Mouse (Mus musculus): ENCODE data around the gene Tnpo1. TPM values are rescaled to one million over a fixed set of nuclear protein-coding genes. Genes with fewer than 3 reads are reported as not detected.

The Tnpo1 gene
- polyA plus RNA-seq, 1 experiment from 2014 or later: 124 TPM

DNA sequence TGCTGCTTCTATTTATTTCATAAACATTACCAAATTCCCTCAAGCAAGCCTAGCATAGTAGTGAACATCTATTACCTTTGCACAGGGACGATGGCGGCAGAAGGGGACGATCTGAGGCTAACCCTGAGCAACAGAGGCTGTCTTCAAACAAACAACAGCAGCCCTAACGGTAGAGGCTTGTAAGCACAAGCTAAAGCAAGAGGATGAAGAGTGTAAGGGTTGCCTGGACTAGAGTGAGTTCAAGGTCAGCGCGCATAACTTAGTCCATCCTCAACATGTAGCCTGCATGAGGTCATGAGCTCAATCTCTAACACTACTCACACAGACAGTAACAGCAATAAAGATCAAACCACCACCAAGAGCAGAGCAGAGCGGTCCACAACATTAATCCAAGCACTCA is 4.9 kb downstream of the Tnpo1 start:
- Histone ChIP-seq H3K9ac (ENCODE audit: low read depth, low read length) (no peak overlapping the region), H3K27ac (ENCODE audit: low read depth, low read length) (no peak overlapping the region), H3K27me3 (ENCODE audit: control insufficient read depth, insufficient read depth, low read length) (no peaks in the 10 kb centered on the region), H3K4me1 (replicated peaks; ENCODE audit: control insufficient read depth, insufficient read depth, low read length) (no peaks in the 10 kb centered on the region), H3K4me2 (replicated peaks; ENCODE audit: low read depth, low read length) (no peak overlapping the region), H3K9me3 (ENCODE audit: control insufficient read depth, low read length) (no peaks in the 10 kb centered on the region), H3K36me3 (ENCODE audit: control insufficient read depth, insufficient read depth, low read length) (0 out of 2 replicates have a peak, but pooled peaks cover 2% of the 10 kb centered on the region), H3K4me3 (ENCODE audit: low read depth, low read length) (no peak overlapping the region)
- DNase-seq (ENCODE audit: low spot score): no peak
- WGBS: 90% methylated on average over 7 of the region's 7 CpGs
- no peak for ATAC-seq (ENCODE audit: low FRiP score)

DNA sequence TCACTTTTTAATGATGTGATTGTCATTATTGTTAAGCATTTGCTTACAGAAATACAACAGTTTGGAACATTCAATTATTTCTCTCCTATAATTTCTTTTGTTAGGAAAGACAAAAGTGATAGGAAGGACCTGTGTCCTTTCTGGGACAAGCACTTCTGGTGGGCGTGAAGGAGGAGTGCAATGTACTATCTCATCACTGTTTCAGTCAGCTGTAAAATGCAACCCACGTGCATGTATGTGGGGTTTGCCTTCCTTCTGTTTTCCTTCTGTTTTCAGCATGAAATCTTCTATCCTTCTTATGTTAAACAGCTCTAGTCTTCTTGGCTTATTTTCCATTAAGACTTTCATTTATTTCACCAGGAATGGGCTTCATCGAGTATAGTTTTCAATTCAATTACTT is 5.9 kb downstream of the Tnpo1 start:
- Histone ChIP-seq H3K9ac (ENCODE audit: low read depth, low read length) (no peak overlapping the region), H3K4me2 (replicated peaks; ENCODE audit: low read depth, low read length) (no peak overlapping the region), H3K9me3 (ENCODE audit: control insufficient read depth, low read length) (no peaks in the 10 kb centered on the region), H3K27ac (ENCODE audit: low read depth, low read length) (no peak overlapping the region), H3K4me1 (replicated peaks; ENCODE audit: control insufficient read depth, insufficient read depth, low read length) (0 out of 2 replicates have a peak, but pooled peaks cover 2% of the 10 kb centered on the region), H3K36me3 (ENCODE audit: control insufficient read depth, insufficient read depth, low read length) (0 out of 2 replicates have a peak, but pooled peaks cover 2% of the 10 kb centered on the region), H3K4me3 (ENCODE audit: low read depth, low read length) (no peak overlapping the region), H3K27me3 (ENCODE audit: control insufficient read depth, insufficient read depth, low read length) (no peaks in the 10 kb centered on the region)
- 91% methylated on average over 3 of the region's 3 CpGs for WGBS
- ATAC-seq (ENCODE audit: low FRiP score) (no peak), DNase-seq (ENCODE audit: low spot score) (no peak)

DNA sequence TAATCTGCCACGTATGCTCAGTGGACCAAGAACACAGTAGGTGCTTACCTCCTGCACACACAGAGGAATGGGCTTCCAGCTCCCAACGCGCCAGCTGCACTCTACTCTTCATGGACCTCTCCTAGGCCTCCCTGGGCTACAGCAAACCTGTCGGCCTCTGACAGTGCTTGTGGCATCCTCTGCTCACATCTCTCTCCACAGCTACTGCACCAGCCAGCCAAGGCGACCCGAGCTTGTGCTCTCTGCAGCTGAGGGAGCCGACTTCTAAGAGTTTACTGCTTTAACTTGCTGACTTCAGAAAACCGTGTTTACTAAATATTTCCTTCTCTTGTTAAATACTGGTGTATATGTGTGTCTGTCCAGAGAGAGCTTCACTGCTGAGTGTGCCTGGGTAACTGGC is 6.5 kb downstream of the Tnpo1 start:
- DNase-seq (ENCODE audit: low spot score) (no peak), ATAC-seq (ENCODE audit: low FRiP score) (no peak)
- no peaks in the 10 kb centered on the region for H3K9me3 ChIP-seq (ENCODE audit: control insufficient read depth, low read length)
- H3K4me3 ChIP-seq (ENCODE audit: low read depth, low read length): no peak overlapping the region
- H3K4me2 ChIP-seq (replicated peaks; ENCODE audit: low read depth, low read length): no peak overlapping the region
- H3K36me3 ChIP-seq (ENCODE audit: control insufficient read depth, insufficient read depth, low read length): 0 out of 2 replicates have a peak, but pooled peaks cover 2% of the 10 kb centered on the region
- H3K9ac ChIP-seq (ENCODE audit: low read depth, low read length): no peak overlapping the region
- H3K27ac ChIP-seq (ENCODE audit: low read depth, low read length): no peak overlapping the region
- peaks cover 4% of the 10 kb centered on the region; the same call in 1 of the 2 replicates for H3K4me1 ChIP-seq (replicated peaks; ENCODE audit: control insufficient read depth, insufficient read depth, low read length)
- H3K27me3 ChIP-seq (ENCODE audit: control insufficient read depth, insufficient read depth, low read length): no peaks in the 10 kb centered on the region
- 87% methylated on average over 8 of the region's 8 CpGs for WGBS

DNA sequence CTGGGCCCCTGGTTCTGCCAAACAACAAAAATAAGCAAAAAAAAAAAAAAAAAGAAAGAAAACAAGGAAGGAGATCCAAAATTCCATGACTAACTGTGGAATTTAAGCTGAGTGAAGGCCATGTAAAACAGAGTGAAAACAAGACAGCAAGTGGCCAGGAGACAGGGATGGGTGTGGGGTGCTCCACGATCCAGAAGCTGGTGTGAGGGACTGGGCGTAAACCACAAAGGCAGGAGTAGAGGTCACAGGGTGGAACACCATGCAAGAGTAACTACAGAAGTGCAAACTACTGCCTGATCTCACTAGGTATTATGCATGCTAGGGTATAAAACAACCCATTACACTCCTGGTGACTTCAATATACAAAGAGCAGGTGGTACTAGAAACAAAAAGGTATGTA is 8.3 kb downstream of the Tnpo1 start:
- H3K27ac ChIP-seq (ENCODE audit: low read depth, low read length): no peak overlapping the region
- ATAC-seq (ENCODE audit: low FRiP score) (no peak), DNase-seq (ENCODE audit: low spot score) (no peak)
- no peaks in the 10 kb centered on the region for H3K9me3 ChIP-seq (ENCODE audit: control insufficient read depth, low read length)
- 0 out of 2 replicates have a peak, but pooled peaks cover 2% of the 10 kb centered on the region for H3K36me3 ChIP-seq (ENCODE audit: control insufficient read depth, insufficient read depth, low read length)
- no peak overlapping the region for H3K9ac ChIP-seq (ENCODE audit: low read depth, low read length)
- H3K4me3 ChIP-seq (ENCODE audit: low read depth, low read length): no peak overlapping the region
- H3K4me1 ChIP-seq (replicated peaks; ENCODE audit: control insufficient read depth, insufficient read depth, low read length): peaks cover 8% of the 10 kb centered on the region; the same call in 1 of the 2 replicates
- 92% methylated on average over 2 of the region's 2 CpGs for WGBS
- H3K27me3 ChIP-seq (ENCODE audit: control insufficient read depth, insufficient read depth, low read length): no peaks in the 10 kb centered on the region
- no peak overlapping the region for H3K4me2 ChIP-seq (replicated peaks; ENCODE audit: low read depth, low read length)

DNA sequence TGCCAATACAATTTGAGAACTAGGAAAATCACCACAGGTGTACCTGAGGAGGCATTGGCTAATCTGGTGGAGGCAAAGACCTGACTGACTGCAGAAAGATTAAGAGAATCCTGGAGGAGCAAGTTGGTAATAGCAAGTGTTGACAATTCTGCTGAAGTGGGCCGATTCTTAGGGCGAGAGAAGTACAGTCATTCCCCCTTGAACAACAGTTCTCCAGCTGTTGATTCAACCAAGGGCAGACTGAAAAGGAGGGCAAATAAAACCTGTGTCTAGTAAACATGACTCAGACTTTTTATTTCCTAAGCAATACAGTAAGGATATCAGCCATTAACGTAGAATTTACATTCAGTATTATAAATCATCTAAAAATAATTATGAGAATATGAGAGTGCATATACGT is 10.6 kb downstream of the Tnpo1 start:
- no peaks in the 10 kb centered on the region for H3K27me3 ChIP-seq (ENCODE audit: control insufficient read depth, insufficient read depth, low read length)
- no peak overlapping the region for H3K4me3 ChIP-seq (ENCODE audit: low read depth, low read length)
- H3K4me2 ChIP-seq (replicated peaks; ENCODE audit: low read depth, low read length): no peak overlapping the region
- DNase-seq (ENCODE audit: low spot score) (no peak), ATAC-seq (ENCODE audit: low FRiP score) (no peak)
- no peaks in the 10 kb centered on the region for H3K36me3 ChIP-seq (ENCODE audit: control insufficient read depth, insufficient read depth, low read length)
- WGBS: 92% methylated on average over 4 of the region's 4 CpGs
- no peak overlapping the region for H3K9ac ChIP-seq (ENCODE audit: low read depth, low read length)
- H3K9me3 ChIP-seq (ENCODE audit: control insufficient read depth, low read length): no peaks in the 10 kb centered on the region
- H3K27ac ChIP-seq (ENCODE audit: low read depth, low read length): no peak overlapping the region
- peaks cover 8% of the 10 kb centered on the region; the same call in 1 of the 2 replicates for H3K4me1 ChIP-seq (replicated peaks; ENCODE audit: control insufficient read depth, insufficient read depth, low read length)

DNA sequence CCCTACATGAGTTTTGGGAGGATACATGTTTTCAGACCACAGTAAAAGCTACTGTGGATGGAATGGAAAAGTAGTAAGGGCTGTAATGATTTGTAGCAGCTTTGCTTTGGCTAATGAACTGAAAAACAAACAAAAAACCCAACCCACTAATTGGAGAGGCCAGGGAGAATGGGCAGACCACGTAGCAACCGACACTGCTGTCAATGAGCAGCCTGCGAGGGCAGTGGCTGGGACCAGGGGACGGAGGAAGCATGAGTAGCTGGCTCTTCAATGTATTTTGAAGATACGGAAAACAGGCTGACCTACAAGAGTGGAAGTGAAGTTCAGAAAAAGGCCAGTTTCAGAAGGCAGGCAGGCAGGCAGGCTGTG is 11.4 kb downstream of the Tnpo1 start:
- 70% methylated on average over 5 of the region's 5 CpGs for WGBS
- H3K4me1 ChIP-seq (replicated peaks; ENCODE audit: control insufficient read depth, insufficient read depth, low read length): peaks cover 8% of the 10 kb centered on the region; the same call in 1 of the 2 replicates
- ATAC-seq (ENCODE audit: low FRiP score) (no peak), DNase-seq (ENCODE audit: low spot score) (no peak)
- H3K27ac ChIP-seq (ENCODE audit: low read depth, low read length): no peak overlapping the region
- H3K4me3 ChIP-seq (ENCODE audit: low read depth, low read length): no peak overlapping the region
- H3K9me3 ChIP-seq (ENCODE audit: control insufficient read depth, low read length): no peaks in the 10 kb centered on the region
- H3K9ac ChIP-seq (ENCODE audit: low read depth, low read length): no peak overlapping the region
- no peaks in the 10 kb centered on the region for H3K36me3 ChIP-seq (ENCODE audit: control insufficient read depth, insufficient read depth, low read length)
- H3K27me3 ChIP-seq (ENCODE audit: control insufficient read depth, insufficient read depth, low read length): no peaks in the 10 kb centered on the region
- H3K4me2 ChIP-seq (replicated peaks; ENCODE audit: low read depth, low read length): no peak overlapping the region

DNA sequence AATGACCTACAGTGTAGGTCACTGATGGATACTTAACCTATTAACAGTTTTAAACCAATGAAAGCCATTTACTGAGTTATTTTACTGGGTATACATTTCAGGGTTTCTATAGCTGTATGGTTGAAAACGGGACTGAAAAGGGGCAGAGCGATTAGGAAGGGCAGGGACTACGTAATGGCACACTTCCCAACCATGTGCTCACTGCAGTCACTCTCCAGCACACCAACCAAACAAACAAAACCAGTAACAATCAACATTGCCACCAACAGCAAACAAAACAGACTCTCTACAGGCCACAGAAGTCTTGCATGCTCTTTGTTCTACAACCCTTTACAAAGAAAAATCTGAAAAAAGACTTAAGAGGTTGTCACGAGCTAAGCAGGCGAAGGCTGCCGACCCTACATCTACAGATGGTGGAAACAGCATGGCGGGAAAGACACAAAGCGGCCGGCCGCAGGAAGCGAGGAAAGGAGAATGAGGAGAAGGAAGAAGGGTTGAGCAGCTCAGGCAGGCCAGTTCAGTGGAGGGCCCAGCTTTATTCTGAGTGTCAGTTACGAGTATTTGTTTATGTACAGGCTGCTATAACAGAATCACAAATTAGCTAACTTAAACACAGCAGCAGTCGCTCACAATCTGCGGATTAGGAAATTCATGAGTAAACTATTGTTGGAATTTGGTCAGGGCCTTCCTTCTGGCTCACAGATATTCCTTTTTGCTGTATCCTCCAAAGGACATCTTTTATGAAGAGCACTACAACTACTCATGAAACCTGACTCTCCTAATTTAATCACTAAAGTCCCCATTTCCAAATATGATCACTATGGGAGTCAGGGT is 12.0 kb downstream of the Tnpo1 start:
- no peak for ATAC-seq (ENCODE audit: low FRiP score)
- WGBS: 81% methylated on average over 14 of the region's 14 CpGs
- no peak overlapping the region for H3K4me2 ChIP-seq (replicated peaks; ENCODE audit: low read depth, low read length)

DNA sequence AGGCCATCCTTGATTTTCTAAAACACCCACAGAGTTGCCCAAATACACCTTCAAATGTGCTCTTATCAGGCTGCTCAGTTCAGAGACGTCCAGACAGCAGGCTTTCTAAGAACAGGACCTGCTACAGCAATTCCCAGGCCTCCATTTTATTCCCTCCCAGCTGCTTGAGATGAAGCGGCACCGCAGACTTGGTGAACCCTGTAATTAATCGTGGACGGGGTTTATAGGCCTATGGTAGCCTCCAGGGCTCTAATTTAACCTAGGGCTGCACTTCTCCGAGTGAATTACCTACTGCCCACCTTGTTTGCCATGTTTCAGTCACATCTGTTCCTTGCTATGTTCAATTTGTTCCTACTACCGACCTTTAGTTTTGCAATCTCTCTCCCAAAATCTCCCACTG is 13.0 kb downstream of the Tnpo1 start:
- H3K9me3 ChIP-seq (ENCODE audit: control insufficient read depth, low read length): no peaks in the 10 kb centered on the region
- 64% methylated on average over 7 of the region's 7 CpGs for WGBS
- ATAC-seq (ENCODE audit: low FRiP score) (no peak), DNase-seq (ENCODE audit: low spot score) (no peak)
- no peaks in the 10 kb centered on the region for H3K36me3 ChIP-seq (ENCODE audit: control insufficient read depth, insufficient read depth, low read length)
- no peak overlapping the region for H3K9ac ChIP-seq (ENCODE audit: low read depth, low read length)
- no peak overlapping the region for H3K4me3 ChIP-seq (ENCODE audit: low read depth, low read length)
- H3K27me3 ChIP-seq (ENCODE audit: control insufficient read depth, insufficient read depth, low read length): no peaks in the 10 kb centered on the region
- H3K4me1 ChIP-seq (replicated peaks; ENCODE audit: control insufficient read depth, insufficient read depth, low read length): peaks cover 8% of the 10 kb centered on the region; the same call in 1 of the 2 replicates
- H3K27ac ChIP-seq (ENCODE audit: low read depth, low read length): no peak overlapping the region
- H3K4me2 ChIP-seq (replicated peaks; ENCODE audit: low read depth, low read length): no peak overlapping the region

More for the DNA sequence above, 12.0 kb downstream of the Tnpo1 start:
- Histone ChIP-seq H3K27ac (ENCODE audit: low read depth, low read length) (no peak overlapping the region), H3K9ac (ENCODE audit: low read depth, low read length) (no peak overlapping the region), H3K36me3 (ENCODE audit: control insufficient read depth, insufficient read depth, low read length) (no peaks in the 10 kb centered on the region), H3K27me3 (ENCODE audit: control insufficient read depth, insufficient read depth, low read length) (no peaks in the 10 kb centered on the region), H3K4me3 (ENCODE audit: low read depth, low read length) (no peak overlapping the region), H3K4me1 (replicated peaks; ENCODE audit: control insufficient read depth, insufficient read depth, low read length) (peaks cover 8% of the 10 kb centered on the region; the same call in 1 of the 2 replicates), H3K9me3 (ENCODE audit: control insufficient read depth, low read length) (no peaks in the 10 kb centered on the region)
- DNase-seq (ENCODE audit: low spot score): no peak

DNA sequence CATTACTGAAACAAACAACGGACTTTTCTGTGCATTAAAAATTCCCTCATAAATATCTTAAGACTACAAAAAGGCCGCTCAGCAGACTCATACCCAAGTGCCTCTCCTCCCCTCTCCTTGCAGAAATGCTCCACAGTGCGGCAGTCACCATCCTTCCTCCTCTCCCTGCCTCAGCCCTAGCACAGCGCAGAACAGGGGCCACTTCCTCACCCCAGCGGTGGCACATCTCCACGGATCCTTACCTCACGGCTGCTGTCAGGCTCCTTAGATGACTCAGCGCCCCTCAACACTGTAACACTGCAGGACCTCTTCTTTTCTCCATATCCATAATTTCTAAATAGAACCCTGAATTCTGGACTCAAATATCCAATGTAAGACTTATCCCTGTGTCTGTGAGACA is 13.6 kb downstream of the Tnpo1 start:
- 73% methylated on average over 8 of the region's 8 CpGs for WGBS
- no peaks in the 10 kb centered on the region for H3K36me3 ChIP-seq (ENCODE audit: control insufficient read depth, insufficient read depth, low read length)
- ATAC-seq (ENCODE audit: low FRiP score) (no peak), DNase-seq (ENCODE audit: low spot score) (no peak)
- no peaks in the 10 kb centered on the region for H3K9me3 ChIP-seq (ENCODE audit: control insufficient read depth, low read length)
- H3K4me3 ChIP-seq (ENCODE audit: low read depth, low read length): no peak overlapping the region
- H3K27me3 ChIP-seq (ENCODE audit: control insufficient read depth, insufficient read depth, low read length): no peaks in the 10 kb centered on the region
- peaks cover 8% of the 10 kb centered on the region; the same call in 1 of the 2 replicates for H3K4me1 ChIP-seq (replicated peaks; ENCODE audit: control insufficient read depth, insufficient read depth, low read length)
- no peak overlapping the region for H3K27ac ChIP-seq (ENCODE audit: low read depth, low read length)
- no peak overlapping the region for H3K9ac ChIP-seq (ENCODE audit: low read depth, low read length)
- H3K4me2 ChIP-seq (replicated peaks; ENCODE audit: low read depth, low read length): no peak overlapping the region

Measured in hindbrain, embryonic 11.5 days (tissue).